Mouse (Mus musculus): ENCODE data around the gene St6galnac6.
A peak's percentile ranks its signal among the peaks of the same experiment; 100 is the strongest.

The St6galnac6 gene

GRCm38 (mm10) chr2:32617601-32618000 is 18.1 kb downstream of the St6galnac6 start:
- no peak for DNase-seq (ENCODE audit: low spot score)

GRCm38 (mm10) chr2:32618051-32618450 is 18.5 kb downstream of the St6galnac6 start:
- DNase-seq (ENCODE audit: low spot score): no peak

GRCm38 (mm10) chr2:32620682-32621516 is 21.4 kb downstream of the St6galnac6 start:
- DNase-seq (ENCODE audit: low spot score): no peak

GRCm38 (mm10) chr2:32621517-32621859 is 22.0 kb downstream of the St6galnac6 start, which contains the start of gene Ak1:
Gene Ak1, plus strand, starts transcription at chr2:32621758.
- DNase-seq (ENCODE audit: low spot score): no peak

GRCm38 (mm10) chr2:32624111-32624748 is 24.7 kb downstream of the St6galnac6 start:
- DNase-seq (ENCODE audit: low spot score): no peak

- DNase-seq (ENCODE audit: low spot score): peak; percentile 88
Measured at GRCm38 (mm10) chr2:32625212-32625872, 25.8 kb downstream of the St6galnac6 start.

GRCm38 (mm10) chr2:32625873-32626694 is 26.6 kb downstream of the St6galnac6 start:
- peak; percentile 71 for DNase-seq (ENCODE audit: low spot score)

GRCm38 (mm10) chr2:32627266-32628043 is 27.9 kb downstream of the St6galnac6 start:
- no peak for DNase-seq (ENCODE audit: low spot score)

GRCm38 (mm10) chr2:32628044-32628550 is 28.6 kb downstream of the St6galnac6 start:
- no peak for DNase-seq (ENCODE audit: low spot score)

- peak; percentile 75 for DNase-seq (ENCODE audit: low spot score)
Measured at GRCm38 (mm10) chr2:32628729-32629128, 29.2 kb downstream of the St6galnac6 start.

GRCm38 (mm10) chr2:32629276-32629976 is 29.9 kb downstream of the St6galnac6 start:
- peak; percentile 69 for DNase-seq (ENCODE audit: low spot score)

GRCm38 (mm10) chr2:32630036-32630435 is 30.5 kb downstream of the St6galnac6 start:
- no peak for DNase-seq (ENCODE audit: low spot score)

- no peak for DNase-seq (ENCODE audit: low spot score)
Measured at GRCm38 (mm10) chr2:32631046-32631445, 31.5 kb downstream of the St6galnac6 start.

GRCm38 (mm10) chr2:32631737-32632394 is 32.4 kb downstream of the St6galnac6 start:
- DNase-seq (ENCODE audit: low spot score): peak; percentile 86

GRCm38 (mm10) chr2:32633660-32634059 is 34.2 kb downstream of the St6galnac6 start:
- no peak for DNase-seq (ENCODE audit: low spot score)

- no peak for DNase-seq (ENCODE audit: low spot score)
Measured at GRCm38 (mm10) chr2:32634277-32635105, 35.0 kb downstream of the St6galnac6 start.

- DNase-seq (ENCODE audit: low spot score): no peak
Measured at GRCm38 (mm10) chr2:32636617-32637016, 37.1 kb downstream of the St6galnac6 start.

GRCm38 (mm10) chr2:32637778-32638281 is 38.3 kb downstream of the St6galnac6 start:
- DNase-seq (ENCODE audit: low spot score): no peak

GRCm38 (mm10) chr2:32639632-32640031 is 40.1 kb downstream of the St6galnac6 start:
- no peak for DNase-seq (ENCODE audit: low spot score)

Data from layer of hippocampus, adult 11-12 months (tissue).